Mouse (Mus musculus) brain, embryonic 14.5 days (tissue): ENCODE measurements around the gene Pla2g4e. TPM values are rescaled to one million over a fixed set of nuclear protein-coding genes. Genes with fewer than 3 reads are reported as not detected.

Experiments used
- DNase-seq: peaks from one replicate; pipeline ENCODE4 v3.0.0-alpha.2; 2011; ENCODE audit warnings: low read depth
- CTCF ChIP-seq: fragments of 200-500 bp; IDR thresholded peaks from 2 replicates; pipeline ENCODE4 v1.5.1; 2012; ENCODE audit warnings: inconsistent platforms, mild to moderate bottlenecking, moderate library complexity, borderline replicate concordance; ENCODE audit not compliant: insufficient read depth, insufficient read length; ENCODE audit errors: extremely low read depth
- POLR2A ChIP-seq: fragments of 200-500 bp; IDR thresholded peaks from 2 replicates; pipeline ENCODE4 v1.6.1; 2012; ENCODE audit warnings: mild to moderate bottlenecking, inconsistent platforms, borderline replicate concordance; ENCODE audit not compliant: poor library complexity, insufficient read depth, insufficient read length, severe bottlenecking; ENCODE audit errors: extremely low read depth
- polyA plus RNA-seq: library from polyadenylated mRNA; depleted of rRNA; stranded (reverse); fragments of >200 nt; gene quantifications from 2 replicates; pipeline ENCODE4 v1.2.3, GENCODE M21; 2012

Pla2g4e gene
- polyA plus RNA-seq, 1 experiment, result 4.5 TPM

DNA sequence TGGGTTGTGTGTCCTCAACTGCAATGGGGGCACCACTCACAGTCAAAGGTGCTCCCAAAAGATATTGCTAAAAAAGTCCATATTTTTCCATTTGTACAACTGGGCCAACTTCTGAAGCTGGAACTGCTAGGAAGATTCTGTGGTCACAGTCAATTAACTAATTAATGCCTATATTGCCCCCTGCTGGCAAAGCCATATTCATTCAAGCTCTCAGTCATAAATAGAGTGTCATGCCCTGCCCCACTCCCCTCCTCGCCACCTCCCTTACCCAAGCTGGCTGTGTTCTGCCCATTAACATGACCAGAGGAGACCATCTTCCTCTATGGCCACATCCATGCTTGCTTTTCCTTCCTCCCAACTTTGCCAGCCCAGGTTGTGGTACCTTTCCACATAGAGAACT lies 74.4 kb downstream of the Pla2g4e start:
- DNase-seq, result peak; percentile 40
- TF ChIP-seq POLR2A (no peak), CTCF (peak; percentile 20; the same call in 1 of the 2 replicates)

DNA sequence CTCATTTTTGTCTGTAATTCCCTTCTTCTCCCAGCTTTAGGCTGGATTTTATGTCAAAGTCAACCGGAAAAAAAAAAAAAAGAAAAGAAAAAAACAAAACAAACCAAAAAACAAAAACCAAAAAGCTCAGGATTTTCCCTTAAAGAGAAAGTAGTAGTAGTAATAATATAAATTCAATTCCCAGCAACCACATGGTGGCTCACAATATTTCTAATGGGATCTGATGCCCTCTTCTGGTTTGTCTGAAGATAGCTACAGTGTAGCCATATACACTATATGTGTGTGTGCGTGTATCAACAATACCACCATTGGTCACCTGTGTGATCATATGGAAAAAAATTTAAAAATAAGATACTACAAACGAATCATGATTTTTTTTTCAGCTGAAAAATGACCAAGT lies 75.8 kb downstream of the Pla2g4e start:
- no peak for DNase-seq
- TF ChIP-seq POLR2A (no peak), CTCF (no peak)

DNA sequence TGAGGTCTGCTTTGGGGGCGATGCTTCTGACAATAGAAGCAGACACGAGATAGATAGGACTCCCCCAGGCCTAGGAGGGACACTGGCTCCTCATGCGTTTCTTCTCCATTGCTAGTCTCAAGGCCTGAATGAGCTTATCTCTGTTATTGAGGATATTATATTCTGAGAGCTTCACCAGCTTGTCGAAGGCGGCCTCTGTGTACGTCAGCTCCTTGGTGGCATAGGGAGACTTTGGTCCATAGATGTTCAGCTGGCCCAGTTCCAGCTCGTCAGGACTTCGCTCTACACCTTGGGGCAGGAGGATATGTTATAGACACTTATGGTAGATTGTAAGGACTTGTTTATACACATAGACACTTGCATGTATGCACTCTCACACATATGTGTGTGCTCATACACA lies 77.4 kb downstream of the Pla2g4e start:
- DNase-seq, result no peak
- TF ChIP-seq CTCF (no peak), POLR2A (no peak)

DNA sequence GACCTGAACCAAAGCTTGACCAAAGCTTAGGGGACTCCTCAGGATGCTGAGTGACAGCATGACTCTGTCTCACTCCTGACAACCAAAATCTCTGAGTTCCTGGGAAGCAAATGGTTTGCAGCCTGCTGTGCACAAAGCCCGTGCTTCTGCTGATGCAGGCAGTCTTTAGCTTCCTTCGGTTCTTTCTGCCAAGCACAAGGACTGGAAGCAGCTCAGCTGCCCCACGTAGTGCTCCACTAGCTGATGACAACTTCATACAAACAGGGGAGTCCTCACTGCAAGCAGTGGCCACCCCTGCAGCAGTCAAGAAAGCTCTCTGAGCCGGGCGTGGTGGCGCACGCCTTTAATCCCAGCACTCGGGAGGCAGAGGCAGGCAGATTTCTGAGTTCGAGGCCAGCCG lies 79.7 kb downstream of the Pla2g4e start:
- no peak for TF ChIP-seq POLR2A
- TF ChIP-seq CTCF, result no peak
- DNase-seq, result no peak

DNA sequence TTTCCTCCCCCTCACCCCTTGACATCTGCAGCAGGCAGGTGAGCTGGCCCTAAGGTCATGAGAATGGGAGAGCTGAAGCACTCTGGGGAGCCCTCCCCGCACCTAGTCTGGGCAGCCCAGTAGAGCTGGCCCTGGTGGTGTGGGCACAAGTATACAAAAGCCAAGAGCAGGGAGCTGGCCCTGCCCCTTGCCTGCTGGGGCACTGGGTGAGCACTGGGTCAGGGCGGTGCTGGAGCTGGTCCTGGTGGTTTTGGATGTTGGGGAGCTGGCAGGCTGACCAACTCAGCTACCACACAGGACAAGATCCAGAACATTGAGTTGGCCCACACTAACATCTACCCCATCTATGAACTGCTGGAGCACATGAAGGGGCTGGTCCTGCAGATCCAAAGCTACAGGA lies 85.7 kb downstream of the Pla2g4e start:
- DNase-seq, result no peak
- no peak for TF ChIP-seq POLR2A
- TF ChIP-seq CTCF, result no peak

DNA sequence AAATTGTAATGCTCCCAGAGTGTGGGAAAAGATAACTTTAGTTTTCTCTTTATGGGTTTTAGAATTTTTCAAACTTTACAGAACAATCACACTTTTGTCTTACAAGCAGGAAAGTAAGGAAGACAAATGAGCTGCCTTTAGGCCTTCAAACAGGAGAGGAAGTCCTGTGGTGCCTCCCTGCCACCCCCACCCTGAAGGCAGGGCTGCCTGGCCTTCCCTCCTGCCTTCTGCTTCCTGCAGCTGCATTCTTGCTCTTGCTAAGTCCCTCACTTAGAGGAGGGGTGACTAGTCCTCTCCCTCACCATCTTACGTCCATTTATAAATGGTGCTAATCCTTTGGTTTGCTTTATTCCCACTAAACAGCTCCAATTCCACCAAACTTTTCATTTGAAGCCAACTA lies 86.3 kb downstream of the Pla2g4e start:
- DNase-seq, result no peak
- no peak for TF ChIP-seq CTCF
- no peak for TF ChIP-seq POLR2A

DNA sequence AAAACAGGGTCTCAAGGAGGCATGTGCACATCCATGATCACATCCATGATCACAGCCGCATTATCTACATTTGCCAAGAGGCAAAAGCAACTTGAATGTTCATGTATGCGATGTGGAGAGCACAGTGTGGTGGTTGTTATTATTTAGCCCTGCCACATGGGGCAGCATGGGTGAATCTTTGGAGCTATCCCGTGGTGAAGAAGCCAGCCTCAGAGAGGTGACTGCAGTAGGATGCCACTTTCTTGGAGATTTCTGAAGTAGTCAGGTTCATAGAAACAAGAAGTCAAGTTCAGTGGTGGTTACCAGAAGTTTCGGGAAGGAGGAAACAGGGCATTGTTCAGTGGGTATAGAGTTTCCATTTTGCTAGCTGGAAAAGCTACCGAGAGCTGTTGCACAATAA lies 87.1 kb downstream of the Pla2g4e start:
- TF ChIP-seq POLR2A (no peak), CTCF (peak; percentile 11; the same call in 1 of the 2 replicates)
- no peak for DNase-seq

DNA sequence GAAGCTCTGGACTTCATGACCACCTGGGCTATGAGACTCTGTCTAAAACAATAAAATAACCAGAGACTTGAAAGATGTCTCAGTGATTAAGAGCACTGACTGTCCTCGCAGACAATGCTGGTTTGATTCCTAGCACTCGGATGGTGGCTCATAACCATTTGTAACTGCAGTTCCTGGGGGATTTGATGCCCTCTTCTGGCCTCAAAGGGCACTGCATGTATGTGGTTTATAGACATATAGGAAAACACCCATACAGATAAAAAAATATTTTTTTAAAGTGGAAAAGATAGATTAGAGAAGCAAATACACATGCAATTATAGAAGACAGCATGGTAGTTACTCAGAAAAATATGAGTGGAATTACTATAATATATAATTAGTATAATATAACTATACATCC lies 87.5 kb downstream of the Pla2g4e start:
- TF ChIP-seq CTCF (peak; percentile 6; the same call in 1 of the 2 replicates), POLR2A (no peak)
- no peak for DNase-seq

DNA sequence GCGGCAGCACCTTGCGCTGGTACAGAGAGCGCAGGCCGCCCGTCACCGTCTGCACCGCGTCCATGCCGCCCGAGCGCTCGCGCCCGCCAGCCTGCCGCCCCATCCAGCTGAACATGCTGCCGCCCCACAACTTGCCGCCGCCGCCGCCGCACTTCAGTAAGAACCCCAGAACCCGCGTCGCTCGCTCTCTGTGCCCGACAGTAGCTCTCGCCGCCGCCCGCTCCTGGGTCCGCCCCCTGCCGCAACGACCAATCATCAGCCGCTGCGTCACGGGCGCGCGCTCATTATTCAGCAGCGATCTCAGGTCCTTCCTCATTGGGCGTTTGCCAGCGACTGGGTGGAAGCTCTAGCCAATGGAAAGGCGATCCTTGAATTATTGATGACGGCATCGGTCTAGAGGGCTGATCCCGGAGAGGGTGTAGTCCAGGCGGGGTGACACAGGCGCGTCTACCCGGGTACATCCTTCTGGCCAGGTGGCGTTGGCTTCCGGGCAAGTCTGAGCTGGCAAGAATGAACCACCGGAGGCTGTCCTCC lies 90.7 kb downstream of the Pla2g4e start, which contains the start of gene Ehd4:
Ehd4 (minus strand) TSS at position 246 of the 534 bp plus-strand sequence.
- TF ChIP-seq POLR2A (no peak; the same call in 1 of the 2 replicates), CTCF (no peak)
- DNase-seq, result peak; percentile 99

DNA sequence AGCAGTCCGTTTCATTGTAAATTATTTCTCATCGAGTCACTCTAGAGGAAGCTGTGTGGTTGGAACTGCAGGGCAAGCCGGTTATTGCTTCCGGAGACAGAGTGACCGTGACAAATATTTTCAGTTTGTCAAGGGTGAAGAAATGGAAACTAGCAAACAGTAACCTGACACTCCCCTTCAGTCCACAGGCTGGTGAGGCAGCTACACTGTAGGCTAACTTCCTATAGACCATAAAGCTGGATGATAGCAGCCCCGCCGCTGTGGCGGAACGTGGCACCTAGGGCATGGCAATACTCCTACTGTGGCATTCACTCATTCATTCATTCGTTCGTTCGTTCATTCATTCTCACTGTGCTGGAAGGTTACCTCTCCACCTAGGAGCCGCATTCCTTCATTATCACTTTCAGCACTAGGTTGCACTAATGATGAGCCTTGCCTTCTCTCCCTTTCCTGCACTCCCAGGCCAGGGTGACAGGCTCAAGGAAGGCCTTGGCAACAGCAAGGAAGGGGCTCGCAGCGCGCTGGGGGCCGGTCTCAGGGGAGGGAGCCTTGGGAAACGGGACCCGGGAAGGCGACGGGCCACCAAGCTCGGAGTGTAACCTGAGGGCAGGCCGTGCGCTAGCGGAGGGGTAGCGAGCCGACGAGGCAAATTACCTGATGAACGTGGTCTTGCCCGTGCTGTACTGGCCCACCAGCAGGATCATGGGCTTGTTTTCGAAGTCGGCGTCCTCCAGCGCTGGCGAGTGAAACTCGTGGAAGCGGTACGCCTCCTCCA lies 91.4 kb downstream of the Pla2g4e start:
- TF ChIP-seq POLR2A (no peak), CTCF (no peak)
- DNase-seq, result no peak

DNA sequence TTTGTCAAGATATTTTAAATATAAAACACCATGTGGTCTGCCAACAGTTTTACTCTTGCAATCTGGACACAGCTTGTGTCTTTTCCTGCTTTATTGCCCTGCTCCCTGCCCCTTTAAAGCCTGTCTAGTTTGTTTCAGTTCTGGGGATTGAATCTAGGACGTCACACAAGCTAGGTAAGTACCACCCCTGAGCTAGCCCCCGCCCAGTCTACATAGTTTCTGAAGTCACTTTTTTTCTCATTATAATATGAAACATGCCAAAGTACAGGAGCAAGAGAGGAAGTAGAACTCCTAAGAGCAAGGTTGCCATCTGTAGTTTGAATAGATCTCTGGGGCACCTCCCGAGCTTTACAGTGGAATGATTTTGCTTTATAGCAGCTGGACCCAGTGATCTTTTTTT lies 94.6 kb downstream of the Pla2g4e start:
- no peak for DNase-seq
- TF ChIP-seq CTCF (no peak), POLR2A (no peak)

DNA sequence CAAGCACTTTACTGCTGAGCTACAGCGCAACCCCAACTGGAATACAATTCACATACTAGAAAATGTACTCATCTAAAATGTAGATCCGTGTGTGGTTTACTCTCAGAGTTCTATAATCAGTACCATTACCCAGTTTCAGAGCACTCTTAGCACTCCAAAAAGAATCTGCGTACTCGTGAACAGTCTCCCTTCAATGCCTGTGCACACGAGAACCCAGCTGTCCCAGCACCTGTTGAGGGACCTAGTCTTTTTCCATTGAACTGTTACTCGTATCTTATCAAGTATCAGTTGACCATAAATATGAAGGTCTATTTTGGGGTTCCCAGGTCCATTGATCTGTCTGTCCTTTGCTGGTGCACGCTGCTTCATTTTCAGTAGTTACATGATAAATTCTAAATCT lies 95.5 kb downstream of the Pla2g4e start:
- TF ChIP-seq POLR2A, result no peak
- no peak for TF ChIP-seq CTCF
- DNase-seq, result no peak
